In the genomic region with DNA sequence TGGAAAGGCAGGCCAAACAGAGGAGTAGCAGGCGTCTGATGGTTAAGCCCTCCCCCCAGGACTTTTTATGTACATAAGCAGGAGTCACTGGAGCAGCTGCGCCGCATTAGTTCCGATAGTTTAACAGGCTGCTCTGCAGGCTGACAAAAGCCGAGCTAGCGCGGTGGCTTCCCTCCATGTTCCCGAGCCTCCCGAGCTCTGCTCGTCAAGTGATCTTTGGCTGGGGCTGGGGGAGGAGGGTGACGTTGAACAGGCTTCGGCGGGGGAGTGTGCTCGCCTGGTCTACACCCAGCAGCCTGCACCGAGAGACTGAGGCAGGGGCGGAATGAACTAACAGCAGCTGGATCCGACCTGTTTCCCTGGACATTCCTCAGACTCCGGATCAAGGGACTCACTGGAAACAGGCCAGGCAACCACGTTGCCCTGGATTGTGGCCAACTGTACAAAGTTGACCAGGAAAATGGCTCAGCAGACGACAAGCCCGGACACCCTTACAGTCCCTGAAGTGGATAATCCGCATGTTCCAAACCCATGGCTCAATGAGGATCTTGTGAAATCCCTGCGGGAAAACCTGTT, we compare ENCODE assay signal across 8 mouse cellular contexts.
DNase-seq lines count a peak whose midpoint lies in the region; ATAC-seq lines count a peak whose summit lies in the region.

No protein-coding gene starts in this region.

- peak overlapping the region; percentile 57 for H3K4me2 ChIP-seq in intestine, embryonic 14.5 days (ENCODE audit: low read length)

- peak; percentile 91 for DNase-seq in embryo, embryonic 10 days (ENCODE audit: low spot score)
- peak; percentile 37 to 49 for DNase-seq in gastrocnemius, postnatal 36 days
- DNase-seq in intestine, embryonic 14.5 days (ENCODE audit: low spot score): peak; percentile 90
- DNase-seq in left cerebral cortex, postnatal 36 days (ENCODE audit: low spot score in 2 of 2): peak; percentile 35 to 51
- DNase-seq in right cerebral cortex, postnatal 4 days: peak; percentile 48

- ATAC-seq in erythroblast, adult 5-6 weeks (replicated peaks; ENCODE audit: low FRiP score, poor library complexity, severe bottlenecking): no peak
- ATAC-seq in intestine, embryonic 14.5 days (replicated peaks; ENCODE audit: low FRiP score, low TSS enrichment, low read depth): peak; percentile 92
- ATAC-seq in megakaryocyte-erythroid progenitor cell, adult 5-6 weeks (replicated peaks; ENCODE audit: low FRiP score, low TSS enrichment, poor library complexity, severe bottlenecking): peak; percentile 74

- H3K27me3 ChIP-seq in erythroblast, embryonic 14.5 days (ENCODE audit: control insufficient read depth): peaks cover 23% of the 10 kb centered on the region
- H3K27me3 ChIP-seq in intestine, embryonic 14.5 days (replicated peaks; ENCODE audit: control insufficient read depth, insufficient read depth, low read length): no peaks in the 10 kb centered on the region

- WGBS in intestine, embryonic 14.5 days: under 1% methylated on average over 23 of the region's 23 CpGs

- intact Hi-C loops in gastrocnemius, postnatal 36 days (cut with DNase I): no loop called here
- intact Hi-C loops in left cerebral cortex, postnatal 36 days (cut with DNase I): no loop called here

- H3K27ac ChIP-seq in intestine, embryonic 14.5 days (ENCODE audit: low read depth): peak overlapping the region; percentile 84

- H3K9ac ChIP-seq in intestine, embryonic 14.5 days (ENCODE audit: low read length): peak overlapping the region; percentile 39

- H3K4me1 ChIP-seq in erythroblast, embryonic 14.5 days (ENCODE audit: control insufficient read depth): no peaks in the 10 kb centered on the region
- H3K4me1 ChIP-seq in intestine, embryonic 14.5 days (replicated peaks; ENCODE audit: control insufficient read depth, insufficient read depth, low read length): peaks cover 6% of the 10 kb centered on the region; the same call in 1 of the 2 replicates

- H3K9me3 ChIP-seq in erythroblast, embryonic 14.5 days (ENCODE audit: control insufficient read depth, low read length): no peaks in the 10 kb centered on the region
- no peaks in the 10 kb centered on the region for H3K9me3 ChIP-seq in intestine, embryonic 14.5 days (ENCODE audit: control insufficient read depth, low read length)

- H3K36me3 ChIP-seq in erythroblast, embryonic 14.5 days (ENCODE audit: control insufficient read depth): no peaks in the 10 kb centered on the region
- H3K36me3 ChIP-seq in intestine, embryonic 14.5 days (ENCODE audit: control insufficient read depth, insufficient read depth, low read length): no peaks in the 10 kb centered on the region

- peak overlapping the region; percentile 48 for H3K4me3 ChIP-seq in erythroblast, embryonic 14.5 days (replicated peaks)
- peak overlapping the region; percentile 41 for H3K4me3 ChIP-seq in intestine, embryonic 14.5 days (ENCODE audit: low read depth, low read length)
